Mouse (Mus musculus) MEL (cell line): ENCODE measurements at regions not wholly inside any gene's neighbourhood (a gene's known extent, or its start where the extent isn't known, plus 50 kb on each side); places are given as distances from the start of the nearest gene placed in this dataset.

ENCODE experiments used
- CHD1 ChIP-seq: IDR thresholded peaks from 2 replicates; pipeline ENCODE4 v1.6.1; 2012; ENCODE audit warnings: low read depth, mild to moderate bottlenecking, inconsistent platforms, low read length, improper control_type of control experiment
- CTCF ChIP-seq, 3 experiments: IDR thresholded peaks in 2 of 3; conservative IDR thresholded peaks in 1 of 3; 2 replicates each; pipeline ENCODE4 v1.5.1; 2011 to 2012; ENCODE audit warnings: low read length in 3 of 3, low read depth in 2 of 3, mild to moderate bottlenecking in 2 of 3, improper control_type of control experiment in 1 of 3, inconsistent platforms in 1 of 3, mixed read lengths in 1 of 3, moderate library complexity in 1 of 3; ENCODE audit not compliant: control insufficient read depth in 1 of 3, insufficient read depth in 1 of 3, poor library complexity in 1 of 3, severe bottlenecking in 1 of 3
- KAT2A ChIP-seq: conservative IDR thresholded peaks from 2 replicates; pipeline ENCODE4 v1.6.1; 2012; ENCODE audit warnings: low read depth, low read length, improper control_type of control experiment, inconsistent platforms
- NRF1 ChIP-seq: IDR thresholded peaks from 2 replicates; pipeline ENCODE4 v1.6.1; 2014; ENCODE audit warnings: low read depth, mild to moderate bottlenecking, inconsistent platforms, low read length, improper control_type of control experiment, moderate library complexity; ENCODE audit not compliant: poor library complexity, insufficient read depth, severe bottlenecking
- POLR2A ChIP-seq, 2 experiments: IDR thresholded peaks; 2 replicates each; pipeline ENCODE4 v1.6.1; 2011 to 2012; ENCODE audit warnings: low read length in 2 of 2, mild to moderate bottlenecking in 2 of 2, control low read depth in 1 of 2, improper control_type of control experiment in 1 of 2, low read depth in 1 of 2, moderate library complexity in 1 of 2; ENCODE audit not compliant: control insufficient read depth in 1 of 2, insufficient read depth in 1 of 2, poor library complexity in 1 of 2
- POLR2AphosphoS2 ChIP-seq: IDR thresholded peaks from 2 replicates; pipeline ENCODE4 v1.6.1; 2011; ENCODE audit warnings: low read length, improper control_type of control experiment
- SMC3 ChIP-seq: IDR thresholded peaks from 2 replicates; pipeline ENCODE4 v1.6.1; 2011; ENCODE audit warnings: low read depth, low read length, improper control_type of control experiment
- TCF12 ChIP-seq: IDR thresholded peaks from 2 replicates; pipeline ENCODE4 v1.6.1; 2014; ENCODE audit warnings: low read depth, mild to moderate bottlenecking, inconsistent platforms, low read length, improper control_type of control experiment, moderate library complexity
- USF1 ChIP-seq: IDR thresholded peaks from 2 replicates; pipeline ENCODE4 v1.6.1; 2014; ENCODE audit warnings: low read depth, mild to moderate bottlenecking, inconsistent platforms, low read length, improper control_type of control experiment, moderate library complexity
- ZC3H11A ChIP-seq: IDR thresholded peaks from 2 replicates; pipeline ENCODE4 v1.6.1; 2012; ENCODE audit warnings: low read depth, mild to moderate bottlenecking, inconsistent platforms, low read length, improper control_type of control experiment

GRCm38 (mm10) chr11:45222021-45222420 lies 604.9 kb downstream of the Ebf1 start:
- TF ChIP-seq CTCF (IDR thresholded peaks at IDR 0.05 in 2 of 3, conservative IDR thresholded peaks at IDR 0.05 in 1 of 3; ENCODE audit: control insufficient read depth in 1 of 3, insufficient read depth in 1 of 3, low read depth in 2 of 3, low read length in 3 of 3, poor library complexity in 1 of 3, severe bottlenecking in 1 of 3), result no peak
- TF ChIP-seq NRF1, result no peak
- no peak for TF ChIP-seq ZC3H11A
- no peak for TF ChIP-seq KAT2A
- TF ChIP-seq POLR2A (IDR thresholded peaks at IDR 0.05; ENCODE audit: control insufficient read depth in 1 of 2, insufficient read depth in 1 of 2, low read depth in 1 of 2, low read length in 2 of 2, poor library complexity in 1 of 2), result no peak
- TF ChIP-seq USF1, result no peak
- TF ChIP-seq CHD1, result no peak
- no peak for TF ChIP-seq SMC3
- no peak for TF ChIP-seq POLR2AphosphoS2
- TF ChIP-seq TCF12, result no peak
